Mouse (Mus musculus): ENCODE results near the gene Zswim2. TPM values are rescaled to one million over a fixed set of nuclear protein-coding genes. Genes with fewer than 3 reads are reported as not detected.
"Not testable (repeated sequence)": the region's sequence is repeated elsewhere in the genome, so short reads cannot be mapped to it uniquely, and the experiment has no call there.

Zswim2 gene
- not detected in 2 replicates for polyA plus RNA-seq (2011; ENCODE audit: insufficient read depth, insufficient read length, low read depth, missing spikeins)

- no peaks in the 10 kb centered on the region for H3K4me1 ChIP-seq (ENCODE audit: control insufficient read depth, insufficient read depth, low read length)
- no peaks in the 10 kb centered on the region for H3K36me3 ChIP-seq (ENCODE audit: control insufficient read depth, insufficient read depth, low read length, poor library complexity, severe bottlenecking)
- no peaks in the 10 kb centered on the region for H3K27me3 ChIP-seq (ENCODE audit: control insufficient read depth, insufficient read depth, low read length, poor library complexity, severe bottlenecking)
- peak within 1 kb of the TSS; percentile 37 for H3K4me3 ChIP-seq (ENCODE audit: low read depth, low read length)
- H3K27ac ChIP-seq (ENCODE audit: insufficient read depth, low read length): no peak within 1 kb of the TSS
- H3K9ac ChIP-seq (ENCODE audit: low read depth, poor library complexity, severe bottlenecking): no peak within 1 kb of the TSS
- no peaks in the 10 kb centered on the region for H3K9me3 ChIP-seq (replicated peaks; ENCODE audit: control insufficient read depth, insufficient read depth, low read length, poor library complexity, severe bottlenecking)
- TF ChIP-seq EP300 (IDR thresholded peaks at IDR 0.05; ENCODE audit: insufficient read depth, low read depth, low read length) (no peak), POLR2A (IDR thresholded peaks at IDR 0.05; ENCODE audit: insufficient read depth, low read length) (no peak), CTCF (IDR thresholded peaks at IDR 0.05; ENCODE audit: low read depth, low read length) (no peak)
Observed at GRCm38 (mm10) chr2:83940931-83941361, at the start of gene Zswim2. Zswim2 (minus strand) TSS chr2:83941228.

GRCm38 (mm10) chr2:83990253-83990652 is 49.2 kb upstream of the Zswim2 start, which contains the start of gene Gm13691:
Gm13691 (plus strand) TSS chr2:83990553.
- H3K36me3 ChIP-seq (ENCODE audit: control insufficient read depth, insufficient read depth, low read length, poor library complexity, severe bottlenecking); H3K27me3 ChIP-seq (ENCODE audit: control insufficient read depth, insufficient read depth, low read length, poor library complexity, severe bottlenecking); H3K27ac ChIP-seq (ENCODE audit: insufficient read depth, low read length); H3K4me3 ChIP-seq (ENCODE audit: low read depth, low read length); H3K9ac ChIP-seq (ENCODE audit: low read depth, poor library complexity, severe bottlenecking); H3K4me1 ChIP-seq (ENCODE audit: control insufficient read depth, insufficient read depth, low read length); H3K9me3 ChIP-seq (replicated peaks; ENCODE audit: control insufficient read depth, insufficient read depth, low read length, poor library complexity, severe bottlenecking): not testable (repeated sequence)

- not testable (repeated sequence) for H3K4me3 ChIP-seq (ENCODE audit: low read depth, low read length); H3K9me3 ChIP-seq (replicated peaks; ENCODE audit: control insufficient read depth, insufficient read depth, low read length, poor library complexity, severe bottlenecking); H3K27me3 ChIP-seq (ENCODE audit: control insufficient read depth, insufficient read depth, low read length, poor library complexity, severe bottlenecking); H3K4me1 ChIP-seq (ENCODE audit: control insufficient read depth, insufficient read depth, low read length); H3K27ac ChIP-seq (ENCODE audit: insufficient read depth, low read length); H3K9ac ChIP-seq (ENCODE audit: low read depth, poor library complexity, severe bottlenecking); H3K36me3 ChIP-seq (ENCODE audit: control insufficient read depth, insufficient read depth, low read length, poor library complexity, severe bottlenecking)
Observed at GRCm38 (mm10) chr2:83984443-83984842, 43.4 kb upstream of the Zswim2 start, which contains the start of gene Gm13697. Gm13697 (plus strand) TSS chr2:83984743.

GRCm38 (mm10) chr2:83978633-83979032 is 37.6 kb upstream of the Zswim2 start, which contains the start of gene Gm13694:
Gm13694 (plus strand) TSS chr2:83978933.
- H3K9me3 ChIP-seq (replicated peaks; ENCODE audit: control insufficient read depth, insufficient read depth, low read length, poor library complexity, severe bottlenecking); H3K27me3 ChIP-seq (ENCODE audit: control insufficient read depth, insufficient read depth, low read length, poor library complexity, severe bottlenecking); H3K9ac ChIP-seq (ENCODE audit: low read depth, poor library complexity, severe bottlenecking); H3K4me3 ChIP-seq (ENCODE audit: low read depth, low read length); H3K4me1 ChIP-seq (ENCODE audit: control insufficient read depth, insufficient read depth, low read length); H3K27ac ChIP-seq (ENCODE audit: insufficient read depth, low read length); H3K36me3 ChIP-seq (ENCODE audit: control insufficient read depth, insufficient read depth, low read length, poor library complexity, severe bottlenecking): not testable (repeated sequence)

GRCm38 (mm10) chr2:83972823-83973222 is 31.8 kb upstream of the Zswim2 start, which contains the start of gene Gm13696:
Gm13696 (plus strand) TSS chr2:83973123.
- H3K27me3 ChIP-seq (ENCODE audit: control insufficient read depth, insufficient read depth, low read length, poor library complexity, severe bottlenecking); H3K9me3 ChIP-seq (replicated peaks; ENCODE audit: control insufficient read depth, insufficient read depth, low read length, poor library complexity, severe bottlenecking); H3K9ac ChIP-seq (ENCODE audit: low read depth, poor library complexity, severe bottlenecking); H3K4me1 ChIP-seq (ENCODE audit: control insufficient read depth, insufficient read depth, low read length); H3K27ac ChIP-seq (ENCODE audit: insufficient read depth, low read length); H3K36me3 ChIP-seq (ENCODE audit: control insufficient read depth, insufficient read depth, low read length, poor library complexity, severe bottlenecking); H3K4me3 ChIP-seq (ENCODE audit: low read depth, low read length): not testable (repeated sequence)

GRCm38 (mm10) chr2:83967013-83967412 is 26.0 kb upstream of the Zswim2 start, which contains the start of gene Gm13695:
Gm13695 (plus strand) TSS chr2:83967313.
- not testable (repeated sequence) for H3K4me3 ChIP-seq (ENCODE audit: low read depth, low read length); H3K27ac ChIP-seq (ENCODE audit: insufficient read depth, low read length); H3K9me3 ChIP-seq (replicated peaks; ENCODE audit: control insufficient read depth, insufficient read depth, low read length, poor library complexity, severe bottlenecking); H3K36me3 ChIP-seq (ENCODE audit: control insufficient read depth, insufficient read depth, low read length, poor library complexity, severe bottlenecking); H3K27me3 ChIP-seq (ENCODE audit: control insufficient read depth, insufficient read depth, low read length, poor library complexity, severe bottlenecking); H3K4me1 ChIP-seq (ENCODE audit: control insufficient read depth, insufficient read depth, low read length); H3K9ac ChIP-seq (ENCODE audit: low read depth, poor library complexity, severe bottlenecking)

GRCm38 (mm10) chr2:83961203-83961602 is 20.2 kb upstream of the Zswim2 start, which contains the start of gene Gm13693:
Gm13693 (plus strand) TSS chr2:83961503.
- H3K9me3 ChIP-seq (replicated peaks; ENCODE audit: control insufficient read depth, insufficient read depth, low read length, poor library complexity, severe bottlenecking); H3K9ac ChIP-seq (ENCODE audit: low read depth, poor library complexity, severe bottlenecking); H3K4me3 ChIP-seq (ENCODE audit: low read depth, low read length); H3K27ac ChIP-seq (ENCODE audit: insufficient read depth, low read length); H3K36me3 ChIP-seq (ENCODE audit: control insufficient read depth, insufficient read depth, low read length, poor library complexity, severe bottlenecking); H3K27me3 ChIP-seq (ENCODE audit: control insufficient read depth, insufficient read depth, low read length, poor library complexity, severe bottlenecking); H3K4me1 ChIP-seq (ENCODE audit: control insufficient read depth, insufficient read depth, low read length): not testable (repeated sequence)

- not testable (repeated sequence) for H3K4me1 ChIP-seq (ENCODE audit: control insufficient read depth, insufficient read depth, low read length); H3K4me3 ChIP-seq (ENCODE audit: low read depth, low read length); H3K9ac ChIP-seq (ENCODE audit: low read depth, poor library complexity, severe bottlenecking); H3K9me3 ChIP-seq (replicated peaks; ENCODE audit: control insufficient read depth, insufficient read depth, low read length, poor library complexity, severe bottlenecking); H3K27me3 ChIP-seq (ENCODE audit: control insufficient read depth, insufficient read depth, low read length, poor library complexity, severe bottlenecking); H3K36me3 ChIP-seq (ENCODE audit: control insufficient read depth, insufficient read depth, low read length, poor library complexity, severe bottlenecking); H3K27ac ChIP-seq (ENCODE audit: insufficient read depth, low read length)
Observed at GRCm38 (mm10) chr2:83955393-83955792, 14.4 kb upstream of the Zswim2 start, which contains the start of gene Gm13698. Gm13698 (plus strand) TSS chr2:83955693.

All from ES-Bruce4 (cell line).